Mouse (Mus musculus) liver, embryonic 11.5 days (tissue): ENCODE results near the gene Rrp8. TPM values are rescaled to one million over a fixed set of nuclear protein-coding genes. Genes with fewer than 3 reads are reported as not detected.
"Not testable (repeated sequence)": the region's sequence is repeated elsewhere in the genome, so short reads cannot be mapped to it uniquely, and the experiment has no call there.

Experiments
- ATAC-seq: fragments of 200-750 bp; cut with Nextera tagmentation; replicated peaks from 2 replicates; pipeline ENCODE4 v1.8.0; 2017; ENCODE audit warnings: moderate number of reproducible peaks, mild to moderate bottlenecking, moderate TSS enrichment, moderate library complexity; ENCODE audit not compliant: low FRiP score
- DNase-seq: peaks from one replicate; pipeline ENCODE4 v3.0.0-alpha.2; 2017; ENCODE audit warnings: low spot score
- H3K27ac ChIP-seq: fragments of 300-500 bp; sonication (generic); 2 replicates; pipeline ENCODE4 v1.5.1; 2014; ENCODE audit warnings: mild to moderate bottlenecking, low read depth, low read length, control low read depth
- H3K27me3 ChIP-seq: fragments of 300-500 bp; sonication (generic); replicated peaks from 2 replicates; pipeline ENCODE4 v1.6.1; 2014; ENCODE audit warnings: low read length, mixed read lengths; ENCODE audit not compliant: control insufficient read depth, insufficient read depth
- H3K36me3 ChIP-seq: fragments of 300-500 bp; sonication (generic); 2 replicates; pipeline ENCODE4 v1.6.1; 2014; ENCODE audit warnings: mild to moderate bottlenecking, low read length, moderate library complexity, mixed read lengths; ENCODE audit not compliant: control insufficient read depth, insufficient read depth
- H3K4me1 ChIP-seq: fragments of 300-500 bp; sonication (generic); replicated peaks from 2 replicates; pipeline ENCODE4 v1.6.1; 2014; ENCODE audit warnings: low read length, mixed read lengths; ENCODE audit not compliant: control insufficient read depth, insufficient read depth
- H3K4me2 ChIP-seq: fragments of 300-500 bp; sonication (generic); 2 replicates; pipeline ENCODE4 v1.6.1; 2014; ENCODE audit warnings: mild to moderate bottlenecking, control low read depth, moderate library complexity
- H3K4me3 ChIP-seq: fragments of 300-500 bp; sonication (generic); 2 replicates; pipeline ENCODE4 v1.5.1; 2014; ENCODE audit warnings: low read depth, low read length, control low read depth
- H3K9ac ChIP-seq: fragments of 300-500 bp; sonication (generic); 2 replicates; pipeline ENCODE4 v1.6.1; 2014; ENCODE audit warnings: low read depth, low read length, control low read depth
- H3K9me3 ChIP-seq: fragments of 300-500 bp; sonication (generic); 2 replicates; pipeline ENCODE4 v1.6.1; 2016; ENCODE audit warnings: low read length, inconsistent platforms, mixed read lengths; ENCODE audit not compliant: control insufficient read depth
- WGBS: fragments of 180-500 bp; shearing (Covaris S2); extraction: QIAGEN DNeasy Blood & Tissue Kit; methylation state at CpG from one replicate; pipeline ENCODE4 v1.1.7; 2014; 5-methylcytosine and 5-hydroxymethylcytosine counted together
- polyA plus RNA-seq: library from polyadenylated mRNA; unstranded; fragments of >200 nt; fragmentation: Nextera tagmentation; extraction: Ambion mirVana; gene quantifications from 2 replicates; pipeline ENCODE4 v1.2.1, GENCODE M21; 2014

Rrp8 gene
- polyA plus RNA-seq, 1 experiment from 2014 or later, result 42.3 TPM

DNA sequence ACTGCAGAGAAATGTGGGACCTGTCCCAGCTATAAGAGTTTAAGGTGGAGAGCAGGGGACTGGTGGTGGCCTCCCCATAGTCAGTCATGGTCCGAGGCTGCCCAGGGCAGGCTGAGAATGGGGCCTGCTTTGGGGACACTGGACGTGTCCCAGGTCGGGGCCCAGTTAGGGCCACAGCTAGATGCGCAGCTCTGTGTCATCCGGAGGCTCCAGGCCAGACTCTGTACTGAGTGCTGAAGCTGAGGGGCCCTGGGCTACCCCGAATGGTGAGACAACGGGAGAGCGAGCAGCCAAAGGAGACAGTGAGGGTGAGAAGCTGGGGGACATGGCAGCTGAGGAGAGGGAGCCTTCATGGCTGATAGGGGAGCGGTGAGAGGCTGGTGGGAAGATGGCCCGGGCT, 16.1 kb upstream of the Rrp8 start:
- peaks cover 4% of the 10 kb centered on the region; the same call in 1 of the 2 replicates for H3K36me3 ChIP-seq
- no peak for ATAC-seq
- no peak overlapping the region for H3K9ac ChIP-seq
- WGBS, result 85% methylated on average over 10 of the region's 10 CpGs
- no peaks in the 10 kb centered on the region for H3K27me3 ChIP-seq
- no peak for DNase-seq
- H3K4me3 ChIP-seq, result no peak overlapping the region
- H3K4me1 ChIP-seq, result no peaks in the 10 kb centered on the region; the same call in 1 of the 2 replicates
- H3K4me2 ChIP-seq, result no peak overlapping the region
- H3K9me3 ChIP-seq, result no peaks in the 10 kb centered on the region
- no peak overlapping the region for H3K27ac ChIP-seq

DNA sequence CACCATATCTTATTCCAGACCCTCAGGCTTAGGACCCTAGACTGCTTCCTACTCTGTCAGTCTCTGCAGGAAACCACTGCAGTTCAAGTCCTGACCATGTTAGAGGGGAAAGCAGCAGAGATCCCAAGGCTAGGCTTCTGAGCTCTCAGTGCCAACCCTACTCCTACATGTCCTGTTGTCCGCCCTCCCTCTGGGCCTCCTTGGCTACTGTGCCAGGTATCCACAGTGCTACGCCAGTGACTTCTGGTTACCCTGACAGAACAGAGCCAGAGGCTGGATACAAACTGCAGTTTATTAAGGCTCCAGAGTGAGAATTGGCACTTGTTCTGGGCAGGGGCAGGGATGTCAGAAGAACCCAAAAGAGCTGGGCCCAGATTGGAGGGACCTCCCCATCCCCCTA, 15.5 kb upstream of the Rrp8 start:
- H3K36me3 ChIP-seq, result peaks cover 4% of the 10 kb centered on the region; the same call in 1 of the 2 replicates
- no peaks in the 10 kb centered on the region for H3K27me3 ChIP-seq
- no peaks in the 10 kb centered on the region for H3K9me3 ChIP-seq
- ATAC-seq (no peak), DNase-seq (no peak)
- H3K4me3 ChIP-seq, result no peak overlapping the region
- no peak overlapping the region for H3K9ac ChIP-seq
- H3K4me1 ChIP-seq, result no peaks in the 10 kb centered on the region; the same call in 1 of the 2 replicates
- no peak overlapping the region for H3K27ac ChIP-seq
- 87% methylated on average over 2 of the region's 2 CpGs for WGBS
- H3K4me2 ChIP-seq, result no peak overlapping the region

DNA sequence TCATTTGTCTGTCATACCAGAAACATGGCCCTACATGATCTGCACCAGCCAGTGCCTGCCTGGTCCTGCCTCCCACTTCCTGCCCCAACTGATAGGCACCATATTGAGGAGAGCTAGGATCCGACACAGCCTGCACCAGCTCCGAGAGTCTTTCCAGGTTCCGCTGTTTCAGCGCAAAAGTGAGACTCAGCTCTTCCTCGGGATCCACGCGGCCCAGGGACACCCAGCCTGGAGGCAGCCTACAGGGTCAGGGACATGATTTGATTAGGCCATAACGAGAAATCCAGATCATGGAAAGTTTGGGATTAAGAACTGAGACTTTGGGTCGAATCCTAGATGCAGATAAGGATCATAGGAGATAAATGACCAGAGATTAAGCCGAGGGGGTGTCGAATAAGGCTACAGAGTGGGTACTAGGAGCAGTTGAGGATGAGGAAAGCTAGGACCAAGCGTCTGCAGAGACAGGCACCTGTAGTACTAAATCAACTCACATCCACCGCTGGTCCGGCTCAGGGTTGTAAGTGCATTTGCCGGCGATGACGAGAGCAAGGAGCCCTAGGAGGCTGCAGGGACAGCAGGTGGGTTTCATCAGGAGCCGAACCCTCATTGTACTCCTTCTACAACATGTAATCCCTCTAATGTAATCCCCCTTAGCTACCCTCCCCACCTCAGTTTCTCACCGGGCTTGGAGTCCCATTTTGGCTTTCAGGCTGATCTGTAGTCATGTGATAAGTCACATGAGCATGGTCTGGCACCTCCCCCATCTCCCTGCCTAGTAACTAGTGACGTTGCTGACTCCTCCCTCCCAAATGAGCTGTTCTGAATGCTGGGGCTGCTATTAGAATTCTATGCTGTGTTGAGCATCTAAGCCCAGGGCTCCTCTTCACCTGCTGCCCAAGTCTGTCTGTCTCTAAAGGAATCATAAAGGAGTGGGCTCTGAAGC, 14.6 kb upstream of the Rrp8 start, which contains the start of gene Tpp1:
TSS of gene Tpp1 (minus strand) at position 745 of the 943 bp plus-strand sequence.
- no peaks in the 10 kb centered on the region for H3K9me3 ChIP-seq
- H3K36me3 ChIP-seq, result peaks cover 7% of the 10 kb centered on the region
- no peaks in the 10 kb centered on the region for H3K27me3 ChIP-seq
- H3K4me3 ChIP-seq, result peak within 1 kb of the TSS; percentile 80
- H3K27ac ChIP-seq, result 0 out of 2 replicates have a peak within 1 kb of the TSS, but pooled peaks have one; percentile 32
- H3K4me1 ChIP-seq, result no peaks in the 10 kb centered on the region; the same call in 1 of the 2 replicates
- ATAC-seq, result peak; percentile 89
- H3K4me2 ChIP-seq, result peak within 1 kb of the TSS; percentile 89
- DNase-seq, result peak; percentile 86
- peak within 1 kb of the TSS; percentile 85 for H3K9ac ChIP-seq
- WGBS, result 16% methylated on average over 20 of the region's 20 CpGs

DNA sequence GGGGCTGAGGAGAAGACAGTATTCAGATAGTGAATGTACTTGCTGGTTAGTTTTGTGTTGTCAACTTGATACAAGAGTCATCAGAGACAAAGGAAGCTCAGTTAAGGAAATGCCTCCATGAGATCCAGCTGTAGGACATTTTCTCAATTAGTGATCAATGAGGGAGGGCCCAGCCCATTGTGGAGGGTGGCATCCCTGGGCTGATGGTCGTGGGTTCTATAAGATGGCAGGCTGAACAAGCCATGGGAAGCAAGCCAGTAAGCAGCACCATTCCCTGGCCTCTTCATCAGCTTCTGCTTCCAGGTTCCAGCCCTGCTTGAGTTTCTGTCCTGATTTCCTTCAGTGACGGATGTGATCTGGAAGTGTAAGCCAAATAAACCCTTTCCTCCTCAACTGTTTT, 10.6 kb upstream of the Rrp8 start:
- no peak for DNase-seq
- H3K27me3 ChIP-seq, result no peaks in the 10 kb centered on the region

DNA sequence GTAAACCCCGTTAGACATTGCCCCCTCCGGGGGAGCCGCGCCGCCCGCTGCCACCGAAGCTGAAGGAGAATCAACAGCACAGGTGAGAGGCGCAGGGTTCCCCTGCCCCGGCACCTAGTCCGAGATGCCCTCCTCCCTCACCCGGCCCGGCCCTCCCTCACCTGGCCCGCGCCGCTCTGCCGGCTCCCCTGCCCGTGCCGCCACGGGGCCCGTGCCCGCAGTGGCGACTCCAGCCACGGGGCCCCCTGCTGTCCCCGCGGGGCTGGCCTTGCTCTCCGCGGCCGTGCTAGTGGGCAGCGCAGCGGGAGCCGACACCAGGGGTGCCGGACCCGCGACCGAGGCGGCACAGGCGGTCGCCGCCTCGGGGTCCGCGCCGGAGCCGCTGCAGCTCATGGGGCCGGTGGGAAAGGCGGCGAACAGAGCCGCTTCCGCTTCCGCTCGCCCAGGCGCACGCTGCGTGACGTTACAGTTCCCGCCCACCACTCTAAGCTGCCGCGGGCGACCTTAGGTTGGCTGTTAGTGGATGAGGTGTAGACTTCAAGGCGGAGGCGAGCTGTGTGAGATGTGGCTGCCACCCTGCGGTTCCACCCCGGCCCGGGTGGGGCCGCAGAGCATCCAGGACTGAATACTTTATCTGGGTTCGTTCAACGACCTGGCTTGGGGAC, 6.9 kb upstream of the Rrp8 start, which contains the start of gene Taf10:
TSS of gene Taf10 (minus strand) at position 436 of the 665 bp plus-strand sequence.
- peak; percentile 87 for DNase-seq
- Histone ChIP-seq H3K4me3 (peak within 1 kb of the TSS; percentile 97), H3K27ac (peak within 1 kb of the TSS; percentile 92), H3K9me3 (no peaks in the 10 kb centered on the region), H3K27me3 (no peaks in the 10 kb centered on the region), H3K4me2 (peak within 1 kb of the TSS; percentile 78), H3K4me1 (peaks cover 16% of the 10 kb centered on the region), H3K36me3 (peaks cover 28% of the 10 kb centered on the region), H3K9ac (peak within 1 kb of the TSS; percentile 95)
- peak; percentile 99 for ATAC-seq
- WGBS, result under 1% methylated on average over 67 of the region's 67 CpGs

More for the DNA sequence above, 10.6 kb upstream of the Rrp8 start:
- WGBS, result 85% methylated on average over 2 of the region's 2 CpGs
- H3K36me3 ChIP-seq, result peaks cover 10% of the 10 kb centered on the region
- no peak overlapping the region for H3K27ac ChIP-seq
- no peak for ATAC-seq
- H3K9me3 ChIP-seq, result no peaks in the 10 kb centered on the region
- peaks cover 10% of the 10 kb centered on the region for H3K4me1 ChIP-seq
- no peak overlapping the region for H3K9ac ChIP-seq
- no peak overlapping the region for H3K4me2 ChIP-seq
- H3K4me3 ChIP-seq, result no peak overlapping the region

DNA sequence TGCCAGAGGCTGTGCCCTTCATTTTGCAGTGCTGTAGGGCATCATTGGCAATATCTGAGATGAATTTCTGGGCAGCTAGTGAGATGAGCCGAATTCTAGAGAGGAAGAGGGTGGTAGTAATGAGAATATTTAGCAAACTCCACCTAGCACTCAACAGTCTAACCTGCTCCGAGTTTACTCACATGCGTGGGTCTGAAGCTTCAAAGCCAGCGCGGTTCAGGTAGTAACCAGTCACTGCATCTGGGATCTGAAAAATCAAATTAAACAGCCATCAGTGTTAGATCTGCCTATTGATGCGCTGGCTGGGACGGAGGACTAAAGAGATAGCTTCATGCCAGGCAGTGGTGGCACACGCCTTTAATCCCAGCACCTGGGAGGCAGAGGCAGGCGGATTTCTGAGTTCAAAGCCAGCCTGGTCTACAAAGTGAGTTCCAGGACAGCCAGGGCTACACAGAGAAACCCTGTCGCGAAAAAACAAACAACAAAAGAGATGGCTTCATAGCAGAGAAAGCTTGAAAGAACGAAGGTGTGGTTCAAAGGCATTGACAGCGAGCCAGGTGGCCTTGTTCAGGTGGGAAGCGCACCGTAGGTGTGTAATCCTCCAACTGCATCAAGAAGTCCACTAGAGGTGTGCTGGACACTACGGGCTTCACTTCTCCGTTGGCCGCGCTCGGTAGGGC, 6.2 kb upstream of the Rrp8 start:
- H3K9me3 ChIP-seq, ATAC-seq, H3K27me3 ChIP-seq, DNase-seq: not testable (repeated sequence)
- peak overlapping the region; percentile 95 for H3K9ac ChIP-seq
- peak overlapping the region; percentile 97 for H3K4me3 ChIP-seq
- H3K4me1 ChIP-seq, result peaks cover 23% of the 10 kb centered on the region
- peak overlapping the region; percentile 92 for H3K27ac ChIP-seq
- peaks cover 27% of the 10 kb centered on the region for H3K36me3 ChIP-seq
- H3K4me2 ChIP-seq, result peak overlapping the region; percentile 78
- 28% methylated on average over 20 of the region's 20 CpGs for WGBS

DNA sequence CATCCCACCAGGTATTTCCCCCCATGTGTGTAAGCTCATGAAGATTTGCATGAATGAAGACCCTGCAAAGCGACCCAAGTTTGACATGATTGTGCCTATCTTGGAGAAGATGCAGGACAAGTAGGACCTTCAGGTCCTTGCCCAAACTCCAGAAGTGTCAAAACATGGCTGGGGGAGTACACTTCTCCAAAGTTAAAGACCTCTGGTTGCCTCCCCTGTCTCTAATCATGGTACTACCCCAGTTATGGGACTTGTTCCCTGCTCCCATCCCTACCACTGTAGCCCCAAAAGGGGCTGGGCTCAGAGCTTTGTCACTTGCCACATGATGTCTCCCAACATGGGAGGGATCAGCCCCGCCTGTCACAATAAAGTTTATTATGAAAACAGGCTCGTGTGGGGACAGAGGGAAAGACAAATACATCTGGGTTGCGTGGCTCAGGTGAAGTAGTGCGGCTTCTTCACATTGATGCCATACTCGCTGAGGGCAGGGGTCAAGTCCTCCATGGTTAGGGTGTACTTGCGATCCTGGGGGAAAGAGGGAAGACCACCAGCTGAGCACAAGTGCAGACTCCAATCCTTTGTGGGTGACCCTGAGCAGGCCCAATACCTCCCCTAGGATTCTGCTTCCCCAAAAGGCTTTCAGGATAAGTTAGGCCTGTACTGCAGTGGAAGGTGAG, 5.5 kb upstream of the Rrp8 start:
- ATAC-seq, H3K27me3 ChIP-seq, H3K9ac ChIP-seq, H3K27ac ChIP-seq, H3K9me3 ChIP-seq: not testable (repeated sequence)
- H3K4me1 ChIP-seq, result peaks cover 30% of the 10 kb centered on the region
- peak overlapping the region; percentile 97 for H3K4me3 ChIP-seq
- H3K36me3 ChIP-seq, result peaks cover 27% of the 10 kb centered on the region
- H3K4me2 ChIP-seq, result peak overlapping the region; percentile 78
- peak; percentile 27 for DNase-seq
- WGBS, result 87% methylated on average over 7 of the region's 7 CpGs

DNA sequence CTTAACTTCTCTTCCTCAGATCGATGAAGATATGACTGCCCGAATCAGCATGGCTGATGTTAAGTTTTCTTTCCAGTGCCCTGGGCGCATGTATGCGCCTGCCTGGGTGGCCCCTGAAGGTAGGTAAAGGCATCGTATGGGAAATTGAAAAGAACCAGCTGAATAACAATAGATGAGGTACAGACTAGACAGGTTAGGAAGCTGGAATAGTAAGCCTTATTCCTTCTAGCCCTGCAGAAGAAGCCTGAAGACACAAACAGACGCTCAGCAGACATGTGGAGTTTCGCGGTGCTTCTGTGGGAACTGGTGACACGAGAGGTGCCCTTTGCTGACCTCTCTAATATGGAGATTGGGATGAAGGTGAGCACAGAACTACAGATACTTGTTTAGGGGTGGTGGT, 4.8 kb upstream of the Rrp8 start:
- no peak overlapping the region for H3K4me3 ChIP-seq
- H3K4me1 ChIP-seq, result peaks cover 32% of the 10 kb centered on the region
- H3K27ac ChIP-seq, result no peak overlapping the region
- peaks cover 24% of the 10 kb centered on the region for H3K36me3 ChIP-seq
- no peak overlapping the region for H3K9ac ChIP-seq
- WGBS, result 91% methylated on average over 9 of the region's 9 CpGs
- no peaks in the 10 kb centered on the region for H3K27me3 ChIP-seq
- ATAC-seq, result no peak
- DNase-seq, result peak; percentile 26
- H3K9me3 ChIP-seq, result no peaks in the 10 kb centered on the region
- H3K4me2 ChIP-seq, result no peak overlapping the region
